Mouse (Mus musculus) ES-E14 (cell line): ENCODE measurements at regions not wholly inside any gene's neighbourhood (a gene's known extent, or its start where the extent isn't known, plus 50 kb on each side); places are given as distances from the start of the nearest gene placed in this dataset.

ENCODE experiments used
- CHD2 ChIP-seq: IDR thresholded peaks from 2 replicates; pipeline ENCODE4 v1.6.1; 2014; ENCODE audit warnings: mild to moderate bottlenecking, low read depth, low read length, inconsistent platforms
- ZC3H11A ChIP-seq: IDR thresholded peaks from 2 replicates; pipeline ENCODE4 v1.6.1; 2012; ENCODE audit warnings: low read depth, mild to moderate bottlenecking, inconsistent platforms, low read length, borderline replicate concordance
- ZNF384 ChIP-seq: IDR thresholded peaks from 2 replicates; pipeline ENCODE4 v1.6.1; 2012; ENCODE audit warnings: low read depth, low read length, inconsistent platforms

DNA sequence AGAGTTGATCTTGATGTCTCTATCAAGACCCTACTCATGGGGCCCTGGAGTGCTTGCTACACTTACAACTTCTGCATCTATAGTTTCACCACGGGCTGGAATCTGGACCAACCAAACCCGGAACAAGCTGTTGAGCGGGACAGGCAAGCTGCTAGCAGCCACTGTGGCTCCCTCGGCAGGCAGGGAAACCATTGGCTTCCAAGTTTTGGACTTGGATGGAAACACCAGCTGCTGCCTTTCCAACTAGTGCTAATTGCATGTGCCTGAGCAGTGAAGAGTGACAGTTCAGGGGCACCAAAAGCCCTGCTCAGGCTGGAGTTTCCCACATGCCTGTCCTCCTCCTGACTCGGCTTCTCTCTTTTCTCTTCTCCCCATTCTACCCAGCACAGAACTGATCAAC lies 257.8 kb downstream of the Tcerg1l start:
- TF ChIP-seq ZNF384 (no peak), ZC3H11A (no peak), CHD2 (no peak)
